Mouse (Mus musculus) embryonic facial prominence, embryonic 13.5 days (tissue): ENCODE data around the gene Uqcrh. TPM values are rescaled to one million over a fixed set of nuclear protein-coding genes. Genes with fewer than 3 reads are reported as not detected.

Experiments
- ATAC-seq: fragments of 200-750 bp; cut with Nextera tagmentation; 2 replicates; pipeline ENCODE4 v1.8.0; 2017; ENCODE audit warnings: low read depth; ENCODE audit not compliant: insufficient number of reproducible peaks, insufficient read depth, low FRiP score, low TSS enrichment
- H3K27ac ChIP-seq: fragments of 300-500 bp; sonication (generic); 2 replicates; pipeline ENCODE4 v1.5.1; 2015; ENCODE audit warnings: moderate library complexity, mild to moderate bottlenecking, inconsistent platforms
- H3K27me3 ChIP-seq: fragments of 300-500 bp; sonication (generic); 2 replicates; pipeline ENCODE4 v1.6.1; 2015; ENCODE audit warnings: mild to moderate bottlenecking, inconsistent platforms
- H3K36me3 ChIP-seq: fragments of 300-500 bp; sonication (generic); 2 replicates; pipeline ENCODE4 v1.6.1; 2015; ENCODE audit warnings: mild to moderate bottlenecking, inconsistent platforms
- H3K4me1 ChIP-seq: fragments of 300-500 bp; sonication (generic); 2 replicates; pipeline ENCODE4 v1.6.1; 2015; ENCODE audit warnings: inconsistent platforms
- H3K4me2 ChIP-seq: fragments of 300-500 bp; sonication (generic); 2 replicates; pipeline ENCODE4 v1.6.1; 2015; ENCODE audit warnings: moderate library complexity, mild to moderate bottlenecking, inconsistent platforms
- H3K4me3 ChIP-seq: fragments of 300-500 bp; sonication (generic); 2 replicates; pipeline ENCODE4 v1.5.1; 2015; ENCODE audit warnings: mild to moderate bottlenecking, inconsistent platforms
- H3K9ac ChIP-seq: fragments of 300-500 bp; sonication (generic); 2 replicates; pipeline ENCODE4 v1.6.1; 2015; ENCODE audit warnings: mild to moderate bottlenecking, inconsistent platforms
- H3K9me3 ChIP-seq: fragments of 300-500 bp; sonication (generic); 2 replicates; pipeline ENCODE4 v1.6.1; 2016; ENCODE audit warnings: inconsistent platforms
- WGBS: fragments of 180-500 bp; shearing (Covaris S2); methylation state at CpG from one replicate; pipeline ENCODE4 v1.1.7; 2015; ENCODE audit warnings: mixed read lengths; 5-methylcytosine and 5-hydroxymethylcytosine counted together
- polyA plus RNA-seq: library from polyadenylated mRNA; unstranded; fragments of >200 nt; fragmentation: Nextera tagmentation; extraction: Ambion mirVana; gene quantifications from 2 replicates; pipeline ENCODE4 v1.2.1, GENCODE M21; 2015

Uqcrh gene
- polyA plus RNA-seq, 1 experiment from 2014 or later = 479 TPM

- Histone ChIP-seq H3K9me3 (no peaks in the 10 kb centered on the region), H3K9ac (peak overlapping the region; percentile 73), H3K36me3 (peaks cover 8% of the 10 kb centered on the region), H3K4me3 (peak overlapping the region; percentile 63), H3K4me2 (peak overlapping the region; percentile 84), H3K27ac (peak overlapping the region; percentile 94), H3K4me1 (peaks cover 11% of the 10 kb centered on the region), H3K27me3 (no peaks in the 10 kb centered on the region)
- no peak for ATAC-seq
- 8% methylated on average over 22 of the region's 22 CpGs for WGBS
Observed at GRCm38 (mm10) chr4:116052526-116053293, 22.2 kb downstream of the Uqcrh start.

- peaks cover 9% of the 10 kb centered on the region for H3K4me1 ChIP-seq
- H3K4me2 ChIP-seq = no peak overlapping the region
- H3K9me3 ChIP-seq = no peaks in the 10 kb centered on the region
- WGBS = 87% methylated on average over 3 of the region's 3 CpGs
- ATAC-seq = no peak
- peaks cover 18% of the 10 kb centered on the region for H3K36me3 ChIP-seq
- H3K9ac ChIP-seq = no peak overlapping the region
- no peak overlapping the region for H3K27ac ChIP-seq
- no peak overlapping the region for H3K4me3 ChIP-seq
- no peaks in the 10 kb centered on the region for H3K27me3 ChIP-seq
Observed at GRCm38 (mm10) chr4:116049211-116049610, 25.7 kb downstream of the Uqcrh start.

GRCm38 (mm10) chr4:116048130-116048920 is 26.5 kb downstream of the Uqcrh start:
- no peak overlapping the region for H3K4me3 ChIP-seq
- H3K27ac ChIP-seq = no peak overlapping the region
- H3K4me2 ChIP-seq = no peak overlapping the region
- ATAC-seq = no peak
- 84% methylated on average over 7 of the region's 7 CpGs for WGBS
- H3K9me3 ChIP-seq = no peaks in the 10 kb centered on the region
- H3K27me3 ChIP-seq = no peaks in the 10 kb centered on the region
- peaks cover 6% of the 10 kb centered on the region for H3K4me1 ChIP-seq
- no peak overlapping the region for H3K9ac ChIP-seq
- peaks cover 23% of the 10 kb centered on the region for H3K36me3 ChIP-seq

- Histone ChIP-seq H3K4me3 (no peak overlapping the region), H3K36me3 (peaks cover 29% of the 10 kb centered on the region), H3K4me2 (no peak overlapping the region), H3K27me3 (no peaks in the 10 kb centered on the region), H3K27ac (no peak overlapping the region), H3K4me1 (peaks cover 5% of the 10 kb centered on the region), H3K9me3 (no peaks in the 10 kb centered on the region), H3K9ac (no peak overlapping the region)
- ATAC-seq = no peak
- WGBS = 93% methylated on average over 1 of the region's 1 CpGs
Observed at GRCm38 (mm10) chr4:116047681-116048080, 27.2 kb downstream of the Uqcrh start.

GRCm38 (mm10) chr4:116046604-116047003 is 28.3 kb downstream of the Uqcrh start:
- Histone ChIP-seq H3K9ac (no peak overlapping the region), H3K9me3 (no peaks in the 10 kb centered on the region), H3K4me3 (no peak overlapping the region), H3K36me3 (peaks cover 36% of the 10 kb centered on the region), H3K27me3 (no peaks in the 10 kb centered on the region), H3K27ac (no peak overlapping the region), H3K4me2 (no peak overlapping the region), H3K4me1 (no peaks in the 10 kb centered on the region)
- ATAC-seq = no peak
- WGBS = 77% methylated on average over 2 of the region's 2 CpGs

GRCm38 (mm10) chr4:116042186-116042585 is 32.7 kb downstream of the Uqcrh start:
- Histone ChIP-seq H3K9me3 (no peaks in the 10 kb centered on the region), H3K27ac (no peak overlapping the region), H3K4me3 (no peak overlapping the region), H3K9ac (no peak overlapping the region), H3K4me1 (no peaks in the 10 kb centered on the region), H3K36me3 (peaks cover 37% of the 10 kb centered on the region), H3K4me2 (no peak overlapping the region), H3K27me3 (no peaks in the 10 kb centered on the region)
- ATAC-seq = no peak
- WGBS = 81% methylated on average over 3 of the region's 3 CpGs

GRCm38 (mm10) chr4:116040466-116040865 is 34.4 kb downstream of the Uqcrh start:
- Histone ChIP-seq H3K36me3 (peaks cover 44% of the 10 kb centered on the region), H3K4me3 (no peak overlapping the region), H3K4me2 (no peak overlapping the region), H3K9me3 (no peaks in the 10 kb centered on the region), H3K27me3 (no peaks in the 10 kb centered on the region), H3K4me1 (no peaks in the 10 kb centered on the region), H3K27ac (no peak overlapping the region), H3K9ac (no peak overlapping the region)
- no peak for ATAC-seq
- 85% methylated on average over 2 of the region's 2 CpGs for WGBS

GRCm38 (mm10) chr4:116033374-116033773 is 41.5 kb downstream of the Uqcrh start:
- Histone ChIP-seq H3K4me1 (no peaks in the 10 kb centered on the region), H3K4me3 (no peak overlapping the region), H3K4me2 (no peak overlapping the region), H3K36me3 (peaks cover 47% of the 10 kb centered on the region), H3K9ac (no peak overlapping the region), H3K27me3 (no peaks in the 10 kb centered on the region), H3K9me3 (no peaks in the 10 kb centered on the region), H3K27ac (no peak overlapping the region)
- no peak for ATAC-seq
- WGBS = 87% methylated on average over 5 of the region's 5 CpGs

GRCm38 (mm10) chr4:116032906-116033305 is 42.0 kb downstream of the Uqcrh start:
- H3K4me2 ChIP-seq = no peak overlapping the region
- peaks cover 47% of the 10 kb centered on the region for H3K36me3 ChIP-seq
- no peaks in the 10 kb centered on the region for H3K9me3 ChIP-seq
- ATAC-seq = no peak
- no peak overlapping the region for H3K9ac ChIP-seq
- WGBS = 92% methylated on average over 9 of the region's 9 CpGs
- no peaks in the 10 kb centered on the region for H3K27me3 ChIP-seq
- H3K4me3 ChIP-seq = no peak overlapping the region
- H3K4me1 ChIP-seq = no peaks in the 10 kb centered on the region
- H3K27ac ChIP-seq = no peak overlapping the region

GRCm38 (mm10) chr4:116017902-116018746 is 56.7 kb downstream of the Uqcrh start, which contains the start of gene Faah:
Gene Faah (minus strand): TSS chr4:116017926.
- ATAC-seq = no peak
- no peaks in the 10 kb centered on the region for H3K36me3 ChIP-seq
- H3K27me3 ChIP-seq = peaks cover 71% of the 10 kb centered on the region
- peak within 1 kb of the TSS; percentile 67 for H3K9ac ChIP-seq
- WGBS = 5% methylated on average over 18 of the region's 18 CpGs
- no peaks in the 10 kb centered on the region for H3K9me3 ChIP-seq
- peak within 1 kb of the TSS; percentile 61 for H3K4me3 ChIP-seq
- no peak within 1 kb of the TSS for H3K27ac ChIP-seq
- peak within 1 kb of the TSS; percentile 100 for H3K4me2 ChIP-seq
- H3K4me1 ChIP-seq = peaks cover 20% of the 10 kb centered on the region

GRCm38 (mm10) chr4:116017300-116017901 is 57.5 kb downstream of the Uqcrh start:
- Histone ChIP-seq H3K4me3 (peak overlapping the region; percentile 61), H3K36me3 (no peaks in the 10 kb centered on the region), H3K9ac (peak overlapping the region; percentile 67), H3K27me3 (peaks cover 71% of the 10 kb centered on the region), H3K4me1 (peaks cover 20% of the 10 kb centered on the region), H3K9me3 (no peaks in the 10 kb centered on the region), H3K27ac (no peak overlapping the region), H3K4me2 (peak overlapping the region; percentile 100)
- WGBS = under 1% methylated on average over 60 of the region's 60 CpGs
- ATAC-seq = peak; percentile 62; the same call in 1 of the 2 replicates
